In the genomic region with DNA sequence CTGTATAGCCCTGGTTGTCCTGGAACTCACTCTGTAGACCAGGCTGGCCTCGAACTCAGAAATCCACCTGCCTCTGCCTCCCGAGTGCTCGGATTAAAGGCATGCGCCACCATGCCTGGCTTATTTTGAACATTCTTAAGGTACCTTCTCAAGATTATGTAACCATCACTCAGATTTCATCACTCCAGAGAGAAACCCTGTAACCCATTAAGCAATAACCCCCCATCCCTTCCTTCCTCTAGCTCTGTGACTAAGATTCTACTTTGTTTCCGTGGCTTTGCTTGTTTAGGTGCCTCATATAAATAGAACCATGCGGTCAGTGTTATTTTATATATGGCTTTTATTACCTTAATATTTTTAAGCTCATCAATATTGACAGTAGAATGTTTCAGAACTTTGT, we compare ENCODE assay signal across 20 mouse cellular contexts. TPM values are rescaled to one million over a fixed set of nuclear protein-coding genes. Genes with fewer than 3 reads are reported as not detected.
DNase-seq lines count a peak whose midpoint lies in the region; ATAC-seq lines count a peak whose summit lies in the region.
"Had no signal": no experiment of that assay in that cellular context is flagged by ENCODE, and none has a peak within 500 bp of the region (broad histone marks: within the 10 kb centered on the region; RNA-seq: fewer than 3 reads in every experiment).

No protein-coding gene starts in this region.

- peak; percentile 35 for DNase-seq in lung, postnatal 25 days (ENCODE audit: low spot score)
- no peak for DNase-seq in lung, postnatal 10 days
- peak; percentile 40 for DNase-seq in adipocyte (ENCODE audit: low spot score)
- no peak for DNase-seq in cerebellum, adult 11-12 months
- no peak for DNase-seq in urinary bladder, adult 2 months (ENCODE audit: low spot score)
- no peak for DNase-seq in urinary bladder, postnatal 36 days (ENCODE audit: low spot score in 2 of 2)
- DNase-seq: adrenal gland, postnatal 36 days; B cell, adult 2 months; cerebellum, adult 9-11 months; forebrain, postnatal 0 days; gastrocnemius, postnatal 10 days; heart, postnatal 14 days; kidney, adult 18-20 months; kidney, postnatal 36 days; lung, postnatal 4 days; thymus, adult 2 months; thymus, postnatal 36 days had no signal

- peak; percentile 86 for ATAC-seq in megakaryocyte, adult 5-6 weeks (ENCODE audit: poor library complexity, severe bottlenecking)
- ATAC-seq: forebrain, postnatal 0 days; inflammation-experienced regulatory T-cells, adult 6 months; midbrain, embryonic 15.5 days had no signal

RNA-seq across cellular contexts. Expression of a gene that starts 12.1 kb away (rescaled TPM):
- total RNA-seq in megakaryocyte, adult 5-6 weeks (2015), result 275 and 280 TPM in 2 replicates
- 213 and 290 TPM in 2 replicates for total RNA-seq in megakaryocyte, adult 5-6 weeks (2017)
- 76.2 and 109 TPM in 2 replicates for polyA plus RNA-seq in urinary bladder, adult 2 months (2012; rRNA removed)

RNA-seq across cellular contexts. Expression of a gene that starts 12.2 kb away (rescaled TPM):
- 5.7 and 9.2 TPM in 2 replicates for total RNA-seq in megakaryocyte, adult 5-6 weeks (2015)
- 1.7 and 2.5 TPM in 2 replicates for total RNA-seq in megakaryocyte, adult 5-6 weeks (2017)
- 8.7 and 9.4 TPM in 2 replicates for polyA plus RNA-seq in urinary bladder, adult 2 months (2012; rRNA removed)

Comparison
In these comparisons a context has a peak if more than half of its experiments do, and no peak if none do; other contexts are left out.
1. DNase-seq: peak in lung, postnatal 25 days (single experiment) and adipocyte (single experiment); none in lung, postnatal 10 days (single experiment), cerebellum, adult 11-12 months (single experiment), urinary bladder, adult 2 months (single experiment) and urinary bladder, postnatal 36 days (0 of 2).